Mouse (Mus musculus): ENCODE measurements around the gene Rgs7. TPM values are rescaled to one million over a fixed set of nuclear protein-coding genes. Genes with fewer than 3 reads are reported as not detected.

Rgs7 gene
- polyA plus RNA-seq, 1 experiment from 2014 or later, result 9.4 TPM

DNA sequence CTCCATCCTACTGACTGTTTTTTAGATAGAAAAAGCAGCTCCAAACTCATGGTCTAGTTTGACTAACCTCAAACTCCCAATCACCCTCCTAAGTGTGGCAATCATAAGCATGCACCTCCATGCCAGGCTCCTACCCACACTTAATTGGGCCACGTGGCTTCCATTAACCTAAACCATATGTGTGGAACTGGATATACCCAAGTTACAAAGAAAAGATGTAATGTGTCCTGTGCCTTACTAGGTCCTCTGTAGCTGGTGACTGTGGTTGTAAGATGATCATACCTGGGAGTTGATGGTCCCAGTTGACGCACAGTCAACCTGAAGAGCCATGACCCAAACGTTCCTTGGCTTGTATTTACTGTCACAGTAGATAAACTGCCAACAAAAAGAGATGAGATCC lies 17.7 kb upstream of the Rgs7 start:
- Histone ChIP-seq H3K9ac (ENCODE audit: low read depth, low read length) (no peak overlapping the region), H3K9me3 (ENCODE audit: control insufficient read depth, low read length) (no peaks in the 10 kb centered on the region), H3K4me2 (replicated peaks; ENCODE audit: low read depth, low read length) (no peak overlapping the region), H3K36me3 (ENCODE audit: control insufficient read depth, insufficient read depth, low read length) (no peaks in the 10 kb centered on the region), H3K27me3 (ENCODE audit: control insufficient read depth, insufficient read depth, low read length) (no peaks in the 10 kb centered on the region), H3K27ac (ENCODE audit: low read depth, low read length) (no peak overlapping the region), H3K4me1 (replicated peaks; ENCODE audit: control insufficient read depth, insufficient read depth, low read length) (no peaks in the 10 kb centered on the region), H3K4me3 (ENCODE audit: low read depth, low read length) (no peak overlapping the region)
- ATAC-seq (ENCODE audit: low FRiP score) (no peak), DNase-seq (ENCODE audit: low spot score) (no peak)
- 78% methylated on average over 3 of the region's 3 CpGs for WGBS

GRCm38 (mm10) chr1:175492683-175493043 lies 363 bp upstream of the Rgs7 start:
- H3K27me3 ChIP-seq (ENCODE audit: control insufficient read depth, insufficient read depth, low read length), result peaks cover 4% of the 10 kb centered on the region; the same call in 1 of the 2 replicates
- WGBS, result 0% methylated on average over 11 of the region's 11 CpGs
- peak overlapping the region; percentile 76 for H3K27ac ChIP-seq (ENCODE audit: low read depth, low read length)
- H3K9me3 ChIP-seq (ENCODE audit: control insufficient read depth, low read length), result no peaks in the 10 kb centered on the region
- H3K4me2 ChIP-seq (replicated peaks; ENCODE audit: low read depth, low read length), result peak overlapping the region; percentile 91
- no peaks in the 10 kb centered on the region for H3K36me3 ChIP-seq (ENCODE audit: control insufficient read depth, insufficient read depth, low read length)
- no peak; the same call in 1 of the 2 replicates for ATAC-seq (ENCODE audit: low FRiP score)
- no peak for DNase-seq (ENCODE audit: low spot score)
- peak overlapping the region; percentile 71 for H3K4me3 ChIP-seq (ENCODE audit: low read depth, low read length)
- peak overlapping the region; percentile 79 for H3K9ac ChIP-seq (ENCODE audit: low read depth, low read length)
- H3K4me1 ChIP-seq (replicated peaks; ENCODE audit: control insufficient read depth, insufficient read depth, low read length), result no peaks in the 10 kb centered on the region

DNA sequence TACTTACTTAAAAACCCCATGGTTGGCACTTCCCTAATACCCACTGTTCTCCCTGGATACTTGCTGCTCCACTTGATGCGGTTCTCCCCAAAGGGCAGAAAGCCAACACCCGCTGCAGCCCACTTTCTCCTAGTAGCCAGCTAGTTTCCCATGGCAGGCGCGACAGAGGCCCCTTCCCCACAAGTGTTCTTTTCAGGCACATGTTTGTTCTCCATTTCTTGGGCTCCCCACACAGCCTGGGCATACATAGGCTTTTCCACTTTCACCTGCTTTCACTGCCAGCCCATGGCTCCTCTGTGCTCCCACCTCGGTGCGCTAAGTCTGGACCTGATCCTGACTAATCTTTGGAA lies 814 bp downstream of the Rgs7 start:
- Histone ChIP-seq H3K4me3 (ENCODE audit: low read depth, low read length) (peak overlapping the region; percentile 71), H3K27me3 (ENCODE audit: control insufficient read depth, insufficient read depth, low read length) (peaks cover 4% of the 10 kb centered on the region; the same call in 1 of the 2 replicates), H3K9ac (ENCODE audit: low read depth, low read length) (peak overlapping the region; percentile 79), H3K4me2 (replicated peaks; ENCODE audit: low read depth, low read length) (peak overlapping the region; percentile 91), H3K9me3 (ENCODE audit: control insufficient read depth, low read length) (no peaks in the 10 kb centered on the region), H3K27ac (ENCODE audit: low read depth, low read length) (peak overlapping the region; percentile 76; the same call in 1 of the 2 replicates), H3K36me3 (ENCODE audit: control insufficient read depth, insufficient read depth, low read length) (no peaks in the 10 kb centered on the region), H3K4me1 (replicated peaks; ENCODE audit: control insufficient read depth, insufficient read depth, low read length) (no peaks in the 10 kb centered on the region)
- no peak; the same call in 1 of the 2 replicates for ATAC-seq (ENCODE audit: low FRiP score)
- DNase-seq (ENCODE audit: low spot score), result no peak
- WGBS, result 18% methylated on average over 6 of the region's 6 CpGs

DNA sequence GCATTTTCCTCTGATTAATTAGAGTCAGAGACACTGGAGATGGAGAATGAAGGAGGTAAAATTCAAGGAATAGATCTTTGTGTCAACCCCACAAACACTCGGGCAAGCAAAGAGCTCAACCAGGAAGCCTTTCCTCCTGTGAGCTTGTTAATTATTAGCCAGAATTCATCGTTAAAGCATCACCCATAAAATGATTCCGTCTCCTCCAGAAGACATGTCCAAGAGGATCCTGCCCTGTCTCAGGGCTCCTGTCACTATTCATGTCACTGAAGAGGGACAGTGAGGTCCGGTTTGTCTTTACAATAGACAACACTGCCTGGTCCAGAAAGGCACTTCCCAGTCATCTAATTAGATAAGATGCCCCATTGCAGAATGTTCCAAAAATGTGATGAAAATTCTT lies 7.2 kb downstream of the Rgs7 start:
- Histone ChIP-seq H3K27ac (ENCODE audit: low read depth, low read length) (no peak overlapping the region), H3K4me2 (replicated peaks; ENCODE audit: low read depth, low read length) (no peak overlapping the region), H3K9me3 (ENCODE audit: control insufficient read depth, low read length) (no peaks in the 10 kb centered on the region), H3K27me3 (ENCODE audit: control insufficient read depth, insufficient read depth, low read length) (no peaks in the 10 kb centered on the region), H3K4me3 (ENCODE audit: low read depth, low read length) (no peak overlapping the region), H3K4me1 (replicated peaks; ENCODE audit: control insufficient read depth, insufficient read depth, low read length) (no peaks in the 10 kb centered on the region), H3K9ac (ENCODE audit: low read depth, low read length) (no peak overlapping the region), H3K36me3 (ENCODE audit: control insufficient read depth, insufficient read depth, low read length) (no peaks in the 10 kb centered on the region)
- 40% methylated on average over 4 of the region's 4 CpGs for WGBS
- DNase-seq (ENCODE audit: low spot score), result no peak
- no peak for ATAC-seq (ENCODE audit: low FRiP score)

DNA sequence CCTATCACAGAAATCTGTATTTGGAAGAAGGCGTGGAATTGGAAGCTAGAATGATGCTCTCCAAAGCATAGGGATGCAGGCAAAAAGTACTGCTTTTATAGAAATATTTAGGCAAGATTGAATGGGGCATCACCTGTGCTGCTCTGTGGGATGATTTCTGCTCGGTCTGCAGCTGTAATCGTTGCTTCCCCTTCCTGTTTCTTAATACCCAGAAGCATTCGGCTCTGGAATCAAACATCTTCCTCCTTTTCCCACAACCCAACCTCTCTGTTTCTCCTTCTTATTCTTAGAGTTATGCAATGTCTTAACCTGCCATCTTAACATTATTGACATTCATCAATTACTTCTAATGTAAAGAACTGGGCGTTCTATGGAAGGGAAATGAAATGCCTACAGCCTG lies 19.2 kb downstream of the Rgs7 start:
- no peaks in the 10 kb centered on the region for H3K36me3 ChIP-seq (ENCODE audit: control insufficient read depth, insufficient read depth, low read length)
- H3K4me2 ChIP-seq (replicated peaks; ENCODE audit: low read depth, low read length), result no peak overlapping the region
- no peak overlapping the region for H3K4me3 ChIP-seq (ENCODE audit: low read depth, low read length)
- DNase-seq (ENCODE audit: low spot score), result no peak
- no peak overlapping the region for H3K27ac ChIP-seq (ENCODE audit: low read depth, low read length)
- H3K4me1 ChIP-seq (replicated peaks; ENCODE audit: control insufficient read depth, insufficient read depth, low read length), result no peaks in the 10 kb centered on the region
- no peaks in the 10 kb centered on the region for H3K27me3 ChIP-seq (ENCODE audit: control insufficient read depth, insufficient read depth, low read length)
- H3K9ac ChIP-seq (ENCODE audit: low read depth, low read length), result no peak overlapping the region
- H3K9me3 ChIP-seq (ENCODE audit: control insufficient read depth, low read length), result no peaks in the 10 kb centered on the region
- no peak for ATAC-seq (ENCODE audit: low FRiP score)
- WGBS, result 88% methylated on average over 5 of the region's 5 CpGs

DNA sequence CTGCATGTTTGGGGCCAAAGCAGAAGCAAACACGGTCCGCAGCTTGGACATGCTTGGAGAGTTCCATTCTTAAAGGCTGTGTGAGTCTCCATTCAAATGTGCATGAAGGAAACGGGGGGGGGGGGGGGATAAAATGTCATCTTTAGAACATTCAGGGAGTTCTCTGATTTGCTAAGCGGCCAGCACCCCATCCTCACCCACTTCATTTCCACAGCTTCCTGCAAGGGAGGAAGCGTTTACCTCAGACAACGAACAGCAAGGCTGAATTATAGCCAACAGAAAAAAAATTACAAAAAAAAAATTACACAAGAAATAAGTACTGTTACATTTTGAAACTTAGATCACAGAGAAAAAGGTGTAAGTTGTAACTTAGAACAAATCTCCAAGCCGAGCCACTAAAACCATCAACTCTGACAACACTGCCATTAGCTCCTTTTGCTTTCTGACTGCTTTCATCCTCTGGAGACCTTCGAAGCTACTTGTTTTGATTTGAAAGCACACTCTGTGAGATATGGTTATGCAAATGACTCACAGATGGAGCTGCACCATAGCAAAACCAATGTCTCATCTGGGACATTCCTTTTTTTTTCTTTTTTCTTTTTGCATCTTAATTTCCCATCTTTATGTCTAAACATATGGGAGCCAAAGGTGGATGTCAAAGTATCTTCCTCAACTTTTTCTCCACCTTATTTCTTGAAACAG lies 23.1 kb downstream of the Rgs7 start:
- no peak overlapping the region for H3K9ac ChIP-seq (ENCODE audit: low read depth, low read length)
- no peak overlapping the region for H3K4me3 ChIP-seq (ENCODE audit: low read depth, low read length)
- H3K4me1 ChIP-seq (replicated peaks; ENCODE audit: control insufficient read depth, insufficient read depth, low read length), result no peaks in the 10 kb centered on the region
- H3K27ac ChIP-seq (ENCODE audit: low read depth, low read length), result no peak overlapping the region
- no peak for DNase-seq (ENCODE audit: low spot score)
- no peak overlapping the region; the same call in 1 of the 2 replicates for H3K4me2 ChIP-seq (replicated peaks; ENCODE audit: low read depth, low read length)
- ATAC-seq (ENCODE audit: low FRiP score), result 0 out of 2 replicates have a peak, but pooled peaks have one; percentile 48
- H3K36me3 ChIP-seq (ENCODE audit: control insufficient read depth, insufficient read depth, low read length), result no peaks in the 10 kb centered on the region
- H3K9me3 ChIP-seq (ENCODE audit: control insufficient read depth, low read length), result no peaks in the 10 kb centered on the region
- 59% methylated on average over 8 of the region's 8 CpGs for WGBS
- H3K27me3 ChIP-seq (ENCODE audit: control insufficient read depth, insufficient read depth, low read length), result no peaks in the 10 kb centered on the region

GRCm38 (mm10) chr1:175464566-175464965 lies 27.7 kb downstream of the Rgs7 start:
- H3K4me1 ChIP-seq (replicated peaks; ENCODE audit: control insufficient read depth, insufficient read depth, low read length), result no peaks in the 10 kb centered on the region

GRCm38 (mm10) chr1:175462351-175462750 lies 29.9 kb downstream of the Rgs7 start:
- WGBS, result 96% methylated on average over 2 of the region's 2 CpGs

More at GRCm38 (mm10) chr1:175464566-175464965, 27.7 kb downstream of the Rgs7 start:
- WGBS, result 81% methylated on average over 2 of the region's 2 CpGs
- Histone ChIP-seq H3K4me3 (ENCODE audit: low read depth, low read length) (no peak overlapping the region), H3K36me3 (ENCODE audit: control insufficient read depth, insufficient read depth, low read length) (no peaks in the 10 kb centered on the region), H3K27ac (ENCODE audit: low read depth, low read length) (no peak overlapping the region), H3K9ac (ENCODE audit: low read depth, low read length) (no peak overlapping the region), H3K27me3 (ENCODE audit: control insufficient read depth, insufficient read depth, low read length) (no peaks in the 10 kb centered on the region), H3K4me2 (replicated peaks; ENCODE audit: low read depth, low read length) (no peak overlapping the region), H3K9me3 (ENCODE audit: control insufficient read depth, low read length) (no peaks in the 10 kb centered on the region)
- no peak for ATAC-seq (ENCODE audit: low FRiP score)
- no peak for DNase-seq (ENCODE audit: low spot score)

GRCm38 (mm10) chr1:175454041-175454636 lies 38.2 kb downstream of the Rgs7 start:
- Histone ChIP-seq H3K36me3 (ENCODE audit: control insufficient read depth, insufficient read depth, low read length) (no peaks in the 10 kb centered on the region), H3K9ac (ENCODE audit: low read depth, low read length) (no peak overlapping the region), H3K4me1 (replicated peaks; ENCODE audit: control insufficient read depth, insufficient read depth, low read length) (no peaks in the 10 kb centered on the region), H3K9me3 (ENCODE audit: control insufficient read depth, low read length) (no peaks in the 10 kb centered on the region), H3K4me2 (replicated peaks; ENCODE audit: low read depth, low read length) (no peak overlapping the region), H3K27me3 (ENCODE audit: control insufficient read depth, insufficient read depth, low read length) (no peaks in the 10 kb centered on the region), H3K4me3 (ENCODE audit: low read depth, low read length) (no peak overlapping the region), H3K27ac (ENCODE audit: low read depth, low read length) (no peak overlapping the region)
- 88% methylated on average over 6 of the region's 6 CpGs for WGBS
- ATAC-seq (ENCODE audit: low FRiP score) (no peak), DNase-seq (ENCODE audit: low spot score) (no peak)

More at GRCm38 (mm10) chr1:175462351-175462750, 29.9 kb downstream of the Rgs7 start:
- no peaks in the 10 kb centered on the region for H3K9me3 ChIP-seq (ENCODE audit: control insufficient read depth, low read length)
- H3K4me1 ChIP-seq (replicated peaks; ENCODE audit: control insufficient read depth, insufficient read depth, low read length), result no peaks in the 10 kb centered on the region
- no peak overlapping the region for H3K27ac ChIP-seq (ENCODE audit: low read depth, low read length)
- no peaks in the 10 kb centered on the region for H3K27me3 ChIP-seq (ENCODE audit: control insufficient read depth, insufficient read depth, low read length)
- DNase-seq (ENCODE audit: low spot score) (no peak), ATAC-seq (ENCODE audit: low FRiP score) (no peak)
- no peak overlapping the region for H3K4me2 ChIP-seq (replicated peaks; ENCODE audit: low read depth, low read length)
- no peaks in the 10 kb centered on the region for H3K36me3 ChIP-seq (ENCODE audit: control insufficient read depth, insufficient read depth, low read length)
- no peak overlapping the region for H3K4me3 ChIP-seq (ENCODE audit: low read depth, low read length)
- no peak overlapping the region for H3K9ac ChIP-seq (ENCODE audit: low read depth, low read length)

Measured in hindbrain, embryonic 11.5 days (tissue).